Mouse (Mus musculus) kidney, embryonic 14.5 days (tissue): ENCODE measurements around the gene Cx3cl1. TPM values are rescaled to one million over a fixed set of nuclear protein-coding genes. Genes with fewer than 3 reads are reported as not detected.

Experiments
- ATAC-seq: fragments of 200-750 bp; cut with Nextera tagmentation; 2 replicates; pipeline ENCODE4 v1.8.0; 2017; ENCODE audit warnings: moderate number of reproducible peaks, mild to moderate bottlenecking, moderate TSS enrichment, moderate library complexity; ENCODE audit not compliant: low FRiP score, low TSS enrichment
- H3K27ac ChIP-seq: fragments of 300-500 bp; sonication (generic); 2 replicates; pipeline ENCODE4 v1.5.1; 2014; ENCODE audit warnings: low read depth, mild to moderate bottlenecking, low read length, moderate library complexity, mixed read lengths
- H3K27me3 ChIP-seq: fragments of 300-500 bp; sonication (generic); 2 replicates; pipeline ENCODE4 v1.6.1; 2014; ENCODE audit warnings: mild to moderate bottlenecking, low read length; ENCODE audit not compliant: control insufficient read depth, insufficient read depth
- H3K36me3 ChIP-seq: fragments of 300-500 bp; sonication (generic); 2 replicates; pipeline ENCODE4 v1.6.1; 2014; ENCODE audit warnings: low read length, mixed read lengths; ENCODE audit not compliant: control insufficient read depth, insufficient read depth
- H3K4me1 ChIP-seq: fragments of 300-500 bp; sonication (generic); 2 replicates; pipeline ENCODE4 v1.6.1; 2014; ENCODE audit warnings: low read length, mixed read lengths; ENCODE audit not compliant: control insufficient read depth, insufficient read depth
- H3K4me2 ChIP-seq: fragments of 300-500 bp; sonication (generic); replicated peaks from 2 replicates; pipeline ENCODE4 v1.6.1; 2014; ENCODE audit warnings: low read depth, mild to moderate bottlenecking, low read length
- H3K4me3 ChIP-seq: fragments of 300-500 bp; sonication (generic); 2 replicates; pipeline ENCODE4 v1.5.1; 2014; ENCODE audit warnings: mild to moderate bottlenecking, low read length
- H3K9ac ChIP-seq: fragments of 300-500 bp; sonication (generic); 2 replicates; pipeline ENCODE4 v1.6.1; 2014; ENCODE audit warnings: low read depth, mild to moderate bottlenecking, low read length, moderate library complexity
- H3K9me3 ChIP-seq: fragments of 300-500 bp; sonication (generic); 2 replicates; pipeline ENCODE4 v1.6.1; 2016; ENCODE audit warnings: low read length; ENCODE audit not compliant: control insufficient read depth
- WGBS: fragments of 180-500 bp; shearing (Covaris S2); extraction: QIAGEN DNeasy Blood & Tissue Kit; methylation state at CpG from one replicate; pipeline ENCODE4 v1.1.7; 2014; 5-methylcytosine and 5-hydroxymethylcytosine counted together
- polyA plus RNA-seq: library from polyadenylated mRNA; unstranded; fragments of >200 nt; fragmentation: Nextera tagmentation; extraction: Ambion mirVana; gene quantifications from 2 replicates; pipeline ENCODE4 v1.2.1, GENCODE M21; 2014

Gene Cx3cl1
- polyA plus RNA-seq, 1 experiment from 2014 or later = 7.4 TPM

- Histone ChIP-seq H3K4me3 (no peak overlapping the region), H3K4me1 (no peaks in the 10 kb centered on the region), H3K4me2 (no peak overlapping the region), H3K36me3 (no peaks in the 10 kb centered on the region), H3K9me3 (no peaks in the 10 kb centered on the region), H3K9ac (no peak overlapping the region), H3K27me3 (no peaks in the 10 kb centered on the region), H3K27ac (no peak overlapping the region)
- ATAC-seq = no peak
- WGBS = 93% methylated on average over 4 of the region's 4 CpGs
Observed at GRCm38 (mm10) chr8:94741726-94742125, 30.1 kb upstream of the Cx3cl1 start.

GRCm38 (mm10) chr8:94744484-94744883 lies 27.3 kb upstream of the Cx3cl1 start:
- no peak overlapping the region for H3K4me3 ChIP-seq
- no peak for ATAC-seq
- no peak overlapping the region for H3K4me2 ChIP-seq
- 67% methylated on average over 5 of the region's 5 CpGs for WGBS
- no peak overlapping the region for H3K9ac ChIP-seq
- H3K4me1 ChIP-seq = no peaks in the 10 kb centered on the region
- no peaks in the 10 kb centered on the region for H3K9me3 ChIP-seq
- H3K36me3 ChIP-seq = no peaks in the 10 kb centered on the region
- no peak overlapping the region for H3K27ac ChIP-seq
- H3K27me3 ChIP-seq = no peaks in the 10 kb centered on the region

DNA sequence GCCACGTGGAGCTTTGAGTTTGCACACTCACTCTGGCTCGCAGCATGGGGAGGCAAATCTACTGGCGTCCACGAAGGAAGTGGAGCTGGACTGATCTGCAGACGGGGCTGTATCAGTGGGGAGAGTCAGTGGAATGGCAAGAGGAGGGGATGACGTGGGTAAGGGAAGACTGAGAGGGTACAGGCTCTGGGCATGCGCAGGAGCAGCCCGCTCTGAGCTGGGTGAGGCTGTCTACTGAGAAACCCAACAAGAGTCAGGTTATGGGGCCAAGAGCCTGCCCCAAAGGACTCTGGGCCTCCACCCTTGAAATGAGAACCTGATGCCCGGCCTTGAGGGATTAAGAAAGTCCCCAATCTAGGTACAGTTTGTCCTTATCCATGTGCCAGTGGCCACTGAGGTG lies 26.8 kb upstream of the Cx3cl1 start:
- ATAC-seq = no peak
- no peaks in the 10 kb centered on the region for H3K36me3 ChIP-seq
- H3K4me1 ChIP-seq = no peaks in the 10 kb centered on the region
- WGBS = 82% methylated on average over 9 of the region's 9 CpGs
- no peak overlapping the region for H3K27ac ChIP-seq
- H3K4me2 ChIP-seq = no peak overlapping the region
- H3K9ac ChIP-seq = no peak overlapping the region
- no peak overlapping the region for H3K4me3 ChIP-seq
- no peaks in the 10 kb centered on the region for H3K27me3 ChIP-seq
- H3K9me3 ChIP-seq = no peaks in the 10 kb centered on the region

GRCm38 (mm10) chr8:94745476-94746184 lies 26.2 kb upstream of the Cx3cl1 start, which contains the start of gene Ccl22:
Gene Ccl22, plus strand, starts transcription at chr8:94745590.
- no peaks in the 10 kb centered on the region for H3K36me3 ChIP-seq
- H3K4me1 ChIP-seq = no peaks in the 10 kb centered on the region
- WGBS = 84% methylated on average over 7 of the region's 7 CpGs

DNA sequence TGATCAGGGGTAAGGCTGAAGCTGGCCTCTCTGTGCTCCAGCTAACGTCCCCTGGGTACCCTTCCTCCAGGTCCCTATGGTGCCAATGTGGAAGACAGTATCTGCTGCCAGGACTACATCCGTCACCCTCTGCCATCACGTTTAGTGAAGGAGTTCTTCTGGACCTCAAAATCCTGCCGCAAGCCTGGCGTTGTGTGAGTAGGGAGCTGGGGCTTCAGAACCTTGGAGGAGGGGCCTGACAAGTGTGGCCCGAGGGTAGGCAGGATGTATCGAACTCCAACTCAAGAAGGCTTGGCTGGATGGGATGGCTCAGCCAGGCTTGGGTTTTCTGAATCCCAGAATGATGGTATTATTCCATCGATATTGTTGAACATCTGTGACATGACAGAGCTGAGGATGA lies 25.0 kb upstream of the Cx3cl1 start:
- ATAC-seq = no peak
- no peak overlapping the region for H3K9ac ChIP-seq
- H3K4me2 ChIP-seq = no peak overlapping the region
- 85% methylated on average over 8 of the region's 8 CpGs for WGBS
- no peaks in the 10 kb centered on the region for H3K36me3 ChIP-seq
- no peaks in the 10 kb centered on the region for H3K27me3 ChIP-seq
- H3K9me3 ChIP-seq = no peaks in the 10 kb centered on the region
- no peak overlapping the region for H3K4me3 ChIP-seq
- H3K27ac ChIP-seq = no peak overlapping the region
- no peaks in the 10 kb centered on the region for H3K4me1 ChIP-seq

More at GRCm38 (mm10) chr8:94745476-94746184, 26.2 kb upstream of the Cx3cl1 start, which contains the start of gene Ccl22:
- Histone ChIP-seq H3K27me3 (no peaks in the 10 kb centered on the region), H3K9me3 (no peaks in the 10 kb centered on the region), H3K4me2 (no peak within 1 kb of the TSS), H3K9ac (no peak within 1 kb of the TSS), H3K27ac (no peak within 1 kb of the TSS), H3K4me3 (no peak within 1 kb of the TSS)
- no peak for ATAC-seq

GRCm38 (mm10) chr8:94748363-94748762 lies 23.4 kb upstream of the Cx3cl1 start:
- WGBS = 65% methylated on average over 4 of the region's 4 CpGs
- no peak for ATAC-seq

DNA sequence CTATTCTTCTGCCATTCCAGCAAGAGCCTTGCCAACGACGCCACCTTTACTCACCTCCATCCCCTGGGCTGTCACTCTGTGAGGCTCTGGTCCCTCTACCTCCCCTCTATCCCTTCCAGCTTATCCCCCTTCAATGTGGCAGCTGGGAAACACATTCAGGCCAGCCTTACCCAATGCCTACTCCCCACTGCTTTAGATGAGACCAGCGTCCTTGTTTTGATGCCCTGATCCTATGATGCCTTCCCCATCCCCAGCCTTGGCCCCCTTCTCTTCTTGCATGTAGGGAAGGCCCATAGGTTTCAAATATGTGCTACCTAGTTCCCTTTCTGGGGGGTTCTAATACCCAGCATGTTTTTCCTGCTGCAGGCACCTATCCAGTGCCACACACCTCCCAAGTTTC lies 21.9 kb upstream of the Cx3cl1 start:
- Histone ChIP-seq H3K4me3 (no peak overlapping the region), H3K36me3 (no peaks in the 10 kb centered on the region), H3K27ac (no peak overlapping the region), H3K4me2 (no peak overlapping the region), H3K9me3 (no peaks in the 10 kb centered on the region), H3K9ac (no peak overlapping the region), H3K27me3 (no peaks in the 10 kb centered on the region), H3K4me1 (no peaks in the 10 kb centered on the region)
- no peak for ATAC-seq
- 80% methylated on average over 3 of the region's 3 CpGs for WGBS

More at GRCm38 (mm10) chr8:94748363-94748762, 23.4 kb upstream of the Cx3cl1 start:
- H3K9ac ChIP-seq = no peak overlapping the region
- no peaks in the 10 kb centered on the region for H3K27me3 ChIP-seq
- H3K4me3 ChIP-seq = no peak overlapping the region
- no peak overlapping the region for H3K4me2 ChIP-seq
- no peak overlapping the region for H3K27ac ChIP-seq
- H3K9me3 ChIP-seq = no peaks in the 10 kb centered on the region
- no peaks in the 10 kb centered on the region for H3K36me3 ChIP-seq
- no peaks in the 10 kb centered on the region for H3K4me1 ChIP-seq

DNA sequence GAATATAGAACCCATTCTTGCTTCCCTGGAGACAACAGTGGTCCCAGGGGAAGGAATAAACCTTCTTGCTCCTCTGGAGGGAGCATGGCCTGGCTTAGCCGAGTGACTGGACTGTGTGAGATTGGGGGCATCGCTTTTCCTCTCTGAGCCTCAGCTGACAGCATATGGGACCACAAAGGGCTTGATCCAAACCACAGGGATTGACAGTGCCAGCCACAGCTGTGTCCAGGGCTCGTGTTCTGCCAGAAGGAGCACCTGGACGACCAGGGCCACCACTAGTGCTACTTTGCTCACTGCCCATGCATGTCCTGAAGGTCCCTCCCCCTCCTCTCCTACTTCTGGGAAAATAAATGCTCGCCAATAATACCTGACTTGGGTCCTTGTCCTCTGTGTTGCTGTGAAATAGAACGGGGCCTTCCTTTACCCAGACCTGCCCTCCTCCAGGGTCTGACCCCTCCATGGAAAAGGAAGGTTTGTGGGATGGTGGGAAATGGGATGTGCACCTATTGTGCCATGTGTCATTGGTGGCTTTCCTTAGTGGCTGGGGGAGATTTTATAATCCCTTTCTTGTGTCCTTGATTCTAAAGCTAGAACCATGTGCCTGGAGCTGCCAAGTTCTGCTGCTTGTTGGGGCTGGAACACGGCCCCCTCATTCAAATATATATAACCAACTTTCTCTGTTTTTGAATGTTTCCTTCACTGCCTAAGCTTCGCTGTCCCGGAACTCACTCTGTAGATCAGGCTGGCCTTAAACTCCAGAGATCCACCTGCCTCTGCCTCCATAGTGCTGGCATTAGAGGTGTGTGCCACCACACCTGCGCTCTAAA lies 20.6 kb upstream of the Cx3cl1 start:
- Histone ChIP-seq H3K4me2 (no peak overlapping the region), H3K27me3 (no peaks in the 10 kb centered on the region), H3K9me3 (no peaks in the 10 kb centered on the region), H3K4me3 (no peak overlapping the region), H3K9ac (no peak overlapping the region), H3K4me1 (no peaks in the 10 kb centered on the region), H3K36me3 (no peaks in the 10 kb centered on the region), H3K27ac (no peak overlapping the region)
- ATAC-seq = no peak
- 81% methylated on average over 10 of the region's 10 CpGs for WGBS

- no peaks in the 10 kb centered on the region for H3K36me3 ChIP-seq
- no peak overlapping the region for H3K9ac ChIP-seq
- H3K27ac ChIP-seq = no peak overlapping the region
- no peak for ATAC-seq
- no peak overlapping the region for H3K4me3 ChIP-seq
- 83% methylated on average over 2 of the region's 2 CpGs for WGBS
- H3K27me3 ChIP-seq = no peaks in the 10 kb centered on the region
- no peaks in the 10 kb centered on the region for H3K4me1 ChIP-seq
- H3K4me2 ChIP-seq = no peak overlapping the region
- H3K9me3 ChIP-seq = no peaks in the 10 kb centered on the region
Observed at GRCm38 (mm10) chr8:94754006-94754405, 17.8 kb upstream of the Cx3cl1 start.
